Mouse (Mus musculus) MEL (cell line): Measurements from ENCODE around the gene Tmtc2. TPM values are rescaled to one million over a fixed set of nuclear protein-coding genes. Genes with fewer than 3 reads are reported as not detected.

Source experiments
- DNase-seq: peaks from one replicate; pipeline ENCODE4 v3.0.0; 2011; ENCODE audit warnings: low read depth, low spot score
- H3K27ac ChIP-seq: 2 replicates; pipeline ENCODE4 v1.5.1; 2012; ENCODE audit warnings: low read depth, mild to moderate bottlenecking, control low read depth, low read length, moderate library complexity; ENCODE audit not compliant: control insufficient read depth
- H3K27me3 ChIP-seq, 2 experiments: fragments of 150-350 bp in 1 of 2; sonication (generic) in 1 of 2; 2 replicates each; pipeline ENCODE4 v1.6.1; 2012; ENCODE audit warnings: low read length in 2 of 2, mild to moderate bottlenecking in 2 of 2, improper control_type of control experiment in 1 of 2, moderate library complexity in 1 of 2; ENCODE audit not compliant: insufficient read depth in 2 of 2, control insufficient read depth in 1 of 2
- H3K36me3 ChIP-seq, 2 experiments: 2 replicates each; pipeline ENCODE4 v1.6.1; 2012 to 2014; ENCODE audit warnings: low read length in 2 of 2, improper control_type of control experiment in 1 of 2, inconsistent platforms in 1 of 2, mild to moderate bottlenecking in 1 of 2; ENCODE audit not compliant: insufficient read depth in 2 of 2, control insufficient read depth in 1 of 2
- H3K4me1 ChIP-seq, 2 experiments: fragments of 150-350 bp in 1 of 2; sonication (generic) in 1 of 2; 2 replicates each; pipeline ENCODE4 v1.6.1; 2012; ENCODE audit warnings: low read length in 2 of 2, improper control_type of control experiment in 1 of 2, mild to moderate bottlenecking in 1 of 2; ENCODE audit not compliant: insufficient read depth in 2 of 2, control insufficient read depth in 1 of 2
- H3K4me3 ChIP-seq, 2 experiments: fragments of 150-350 bp in 1 of 2; sonication (generic) in 1 of 2; 2 replicates each; pipeline ENCODE4 v1.5.1; 2012; ENCODE audit warnings: low read depth in 2 of 2, low read length in 2 of 2, mild to moderate bottlenecking in 2 of 2, moderate library complexity in 2 of 2, control low read depth in 1 of 2, improper control_type of control experiment in 1 of 2; ENCODE audit not compliant: control insufficient read depth in 1 of 2, insufficient read depth in 1 of 2
- H3K79me2 ChIP-seq: 2 replicates; pipeline ENCODE4 v1.6.1; 2012; ENCODE audit warnings: mild to moderate bottlenecking, low read length, moderate library complexity; ENCODE audit not compliant: control insufficient read depth, poor library complexity, insufficient read depth
- H3K9ac ChIP-seq: 2 replicates; pipeline ENCODE4 v1.6.1; 2012; ENCODE audit warnings: low read depth, mild to moderate bottlenecking, control low read depth, low read length, moderate library complexity; ENCODE audit not compliant: control insufficient read depth, poor library complexity, severe bottlenecking
- H3K9me3 ChIP-seq: fragments of 150-350 bp; sonication (generic); replicated peaks from 2 replicates; pipeline ENCODE4 v1.6.1; 2012; ENCODE audit warnings: mild to moderate bottlenecking, low read length, improper control_type of control experiment, moderate library complexity; ENCODE audit not compliant: insufficient read depth
- BHLHE40 ChIP-seq: IDR thresholded peaks from 2 replicates; pipeline ENCODE4 v1.6.1; 2012; ENCODE audit warnings: low read depth, mild to moderate bottlenecking, inconsistent platforms, low read length, improper control_type of control experiment, borderline replicate concordance
- GABPA ChIP-seq: IDR thresholded peaks from 2 replicates; pipeline ENCODE4 v1.6.1; 2012; ENCODE audit warnings: low read depth, mild to moderate bottlenecking, inconsistent platforms, low read length, improper control_type of control experiment, moderate library complexity
- GATA1 ChIP-seq: IDR thresholded peaks from 2 replicates; pipeline ENCODE4 v1.6.1; 2011; ENCODE audit warnings: low read depth, low read length, improper control_type of control experiment
- KAT2A ChIP-seq: conservative IDR thresholded peaks from 2 replicates; pipeline ENCODE4 v1.6.1; 2012; ENCODE audit warnings: low read depth, low read length, improper control_type of control experiment, inconsistent platforms
- MAX ChIP-seq: IDR thresholded peaks from 2 replicates; pipeline ENCODE4 v1.6.1; 2011; ENCODE audit warnings: low read length, improper control_type of control experiment
- MEF2A ChIP-seq: IDR thresholded peaks from 2 replicates; pipeline ENCODE4 v1.6.1; 2014; ENCODE audit warnings: low read depth, mild to moderate bottlenecking, inconsistent platforms, low read length, improper control_type of control experiment; ENCODE audit not compliant: poor library complexity, insufficient replicate concordance, severe bottlenecking; ENCODE audit errors: extremely low read depth
- MXI1 ChIP-seq: IDR thresholded peaks from 2 replicates; pipeline ENCODE4 v1.6.1; 2011; ENCODE audit warnings: mild to moderate bottlenecking, low read depth, low read length, improper control_type of control experiment
- MYB ChIP-seq: IDR thresholded peaks from 2 replicates; pipeline ENCODE4 v1.6.1; 2011; ENCODE audit warnings: mild to moderate bottlenecking, low read depth, low read length, improper control_type of control experiment
- NELFE ChIP-seq: IDR thresholded peaks from 2 replicates; pipeline ENCODE4 v1.6.1; 2011; ENCODE audit warnings: low read depth, low read length, improper control_type of control experiment
- POLR2A ChIP-seq, 2 experiments: IDR thresholded peaks; 2 replicates each; pipeline ENCODE4 v1.6.1; 2011 to 2012; ENCODE audit warnings: low read length in 2 of 2, mild to moderate bottlenecking in 2 of 2, control low read depth in 1 of 2, improper control_type of control experiment in 1 of 2, low read depth in 1 of 2, moderate library complexity in 1 of 2; ENCODE audit not compliant: control insufficient read depth in 1 of 2, insufficient read depth in 1 of 2, poor library complexity in 1 of 2
- POLR2AphosphoS2 ChIP-seq: IDR thresholded peaks from 2 replicates; pipeline ENCODE4 v1.6.1; 2011; ENCODE audit warnings: low read length, improper control_type of control experiment
- RAD21 ChIP-seq: IDR thresholded peaks from 2 replicates; pipeline ENCODE4 v1.6.1; 2011; ENCODE audit warnings: mild to moderate bottlenecking, low read depth, low read length, improper control_type of control experiment
- RCOR1 ChIP-seq: IDR thresholded peaks from 2 replicates; pipeline ENCODE4 v1.6.1; 2012; ENCODE audit warnings: low read depth, mild to moderate bottlenecking, inconsistent platforms, low read length, improper control_type of control experiment
- SMC3 ChIP-seq: IDR thresholded peaks from 2 replicates; pipeline ENCODE4 v1.6.1; 2011; ENCODE audit warnings: low read depth, low read length, improper control_type of control experiment
- TCF12 ChIP-seq: IDR thresholded peaks from 2 replicates; pipeline ENCODE4 v1.6.1; 2014; ENCODE audit warnings: low read depth, mild to moderate bottlenecking, inconsistent platforms, low read length, improper control_type of control experiment, moderate library complexity
- USF1 ChIP-seq: IDR thresholded peaks from 2 replicates; pipeline ENCODE4 v1.6.1; 2014; ENCODE audit warnings: low read depth, mild to moderate bottlenecking, inconsistent platforms, low read length, improper control_type of control experiment, moderate library complexity
- USF2 ChIP-seq, 2 experiments: IDR thresholded peaks; 2 replicates each; pipeline ENCODE4 v1.6.1; 2011 to 2012; ENCODE audit warnings: improper control_type of control experiment in 2 of 2, low read length in 2 of 2, borderline replicate concordance in 1 of 2, inconsistent platforms in 1 of 2, low read depth in 1 of 2, mild to moderate bottlenecking in 1 of 2; ENCODE audit not compliant: insufficient read depth in 1 of 2
- ZKSCAN1 ChIP-seq: IDR thresholded peaks from 2 replicates; pipeline ENCODE4 v1.6.1; 2012; ENCODE audit warnings: low read depth, mild to moderate bottlenecking, inconsistent platforms, low read length, improper control_type of control experiment, moderate library complexity
- polyA plus RNA-seq, 2 experiments: library from polyadenylated mRNA; stranded (reverse) in 1 of 2; unstranded in 1 of 2; fragments of >175 nt in 1 of 2; fragments of >200 nt in 1 of 2; gene quantifications; 2 replicates each; pipeline versions ENCODE4 v1.2.1 to v1.2.4; 2012; ENCODE audit warnings: low replicate concordance in 2 of 2, low read depth in 1 of 2; ENCODE audit not compliant: insufficient read length in 2 of 2, insufficient read depth in 1 of 2, missing spikeins in 1 of 2
- total RNA-seq: library from RNA; depleted of rRNA; stranded (reverse); fragments of 300-350 nt; gene quantifications from 2 replicates; pipeline ENCODE4 v1.2.3, GENCODE M21; 2012

Gene Tmtc2
- total and polyA plus RNA-seq, 3 experiments, result not detected

- H3K4me1 ChIP-seq, result no peaks in the 10 kb centered on the region
- H3K4me3 ChIP-seq, result no peak overlapping the region
- H3K79me2 ChIP-seq, result no peaks in the 10 kb centered on the region
- H3K9me3 ChIP-seq, result no peaks in the 10 kb centered on the region
- TF ChIP-seq POLR2A (IDR thresholded peaks at IDR 0.05; ENCODE audit: control insufficient read depth in 1 of 2, insufficient read depth in 1 of 2, low read depth in 1 of 2, low read length in 2 of 2, poor library complexity in 1 of 2) (no peak), MAX (no peak), BHLHE40 (no peak), GATA1 (no peak), NELFE (no peak), GABPA (no peak), MYB (no peak), TCF12 (no peak), KAT2A (no peak), RAD21 (no peak), ZKSCAN1 (no peak), MXI1 (no peak), USF2 (IDR thresholded peaks at IDR 0.05; ENCODE audit: borderline replicate concordance in 1 of 2, insufficient read depth in 1 of 2, low read depth in 1 of 2, low read length in 2 of 2) (no peak), MEF2A (no peak), RCOR1 (no peak), POLR2AphosphoS2 (no peak), SMC3 (no peak)
- H3K27me3 ChIP-seq, result no peaks in the 10 kb centered on the region
- no peaks in the 10 kb centered on the region for H3K36me3 ChIP-seq
- DNase-seq, result no peak
- no peak overlapping the region for H3K27ac ChIP-seq
- H3K9ac ChIP-seq, result no peak overlapping the region
These were observed 373.6 kb downstream of the Tmtc2 start for GRCm38 (mm10) chr10:105200678-105201077.

GRCm38 (mm10) chr10:105200092-105200491, 374.2 kb downstream of the Tmtc2 start:
- no peaks in the 10 kb centered on the region for H3K36me3 ChIP-seq
- TF ChIP-seq USF1 (no peak), SMC3 (no peak), ZKSCAN1 (no peak)
- TF ChIP-seq, all 39 proteins: peak for 0
- no peak for DNase-seq
- Histone ChIP-seq H3K9ac (no peak overlapping the region), H3K27ac (no peak overlapping the region), H3K9me3 (no peaks in the 10 kb centered on the region), H3K27me3 (no peaks in the 10 kb centered on the region), H3K4me1 (no peaks in the 10 kb centered on the region), H3K4me3 (no peak overlapping the region), H3K79me2 (no peaks in the 10 kb centered on the region)
